Mouse (Mus musculus) kidney, postnatal 10 days (tissue): ENCODE measurements around the gene Rasd2.

ENCODE experiments used
- DNase-seq: peaks from one replicate; pipeline ENCODE4 v3.0.0; 2021; ENCODE audit warnings: mixed read lengths

The Rasd2 gene

GRCm38 (mm10) chr8:75213686-75214085 lies at the start of gene Rasd2:
TSS of gene Rasd2 (plus strand) at chr8:75213944.
- DNase-seq = peak; percentile 34

GRCm38 (mm10) chr8:75169363-75169762 lies 44.4 kb upstream of the Rasd2 start:
- DNase-seq = peak; percentile 42

- no peak for DNase-seq
Observed at GRCm38 (mm10) chr8:75172009-75172685, 41.6 kb upstream of the Rasd2 start.

GRCm38 (mm10) chr8:75193022-75193421 lies 20.7 kb upstream of the Rasd2 start:
- no peak for DNase-seq

GRCm38 (mm10) chr8:75194473-75195071 lies 19.2 kb upstream of the Rasd2 start:
- DNase-seq = peak; percentile 25

GRCm38 (mm10) chr8:75197170-75197569 lies 16.6 kb upstream of the Rasd2 start:
- no peak for DNase-seq

- DNase-seq = no peak
Observed at GRCm38 (mm10) chr8:75197862-75198261, 15.9 kb upstream of the Rasd2 start.

- no peak for DNase-seq
Observed at GRCm38 (mm10) chr8:75198300-75198699, 15.4 kb upstream of the Rasd2 start.

GRCm38 (mm10) chr8:75198988-75199765 lies 14.6 kb upstream of the Rasd2 start:
- DNase-seq = no peak

GRCm38 (mm10) chr8:75199914-75200313 lies 13.8 kb upstream of the Rasd2 start:
- DNase-seq = no peak

GRCm38 (mm10) chr8:75202041-75202656 lies 11.6 kb upstream of the Rasd2 start:
- DNase-seq = no peak

- peak; percentile 16 for DNase-seq
Observed at GRCm38 (mm10) chr8:75202913-75203312, 10.8 kb upstream of the Rasd2 start.

GRCm38 (mm10) chr8:75203420-75203819 lies 10.3 kb upstream of the Rasd2 start:
- DNase-seq = no peak

- no peak for DNase-seq
Observed at GRCm38 (mm10) chr8:75204190-75204868, 9.4 kb upstream of the Rasd2 start.

GRCm38 (mm10) chr8:75211461-75211860 lies 2.3 kb upstream of the Rasd2 start:
- DNase-seq = peak; percentile 88

GRCm38 (mm10) chr8:75212631-75213306 lies 975 bp upstream of the Rasd2 start:
- DNase-seq = peak; percentile 94

GRCm38 (mm10) chr8:75213307-75213651 lies 465 bp upstream of the Rasd2 start:
- no peak for DNase-seq

- peak; percentile 36 for DNase-seq
Observed at GRCm38 (mm10) chr8:75215046-75215445, 1.3 kb downstream of the Rasd2 start.

- DNase-seq = no peak
Observed at GRCm38 (mm10) chr8:75215931-75216330, 2.2 kb downstream of the Rasd2 start.

- DNase-seq = no peak
Observed at GRCm38 (mm10) chr8:75216886-75217285, 3.1 kb downstream of the Rasd2 start.

GRCm38 (mm10) chr8:75217969-75218368 lies 4.2 kb downstream of the Rasd2 start:
- peak; percentile 88 for DNase-seq
